Mouse (Mus musculus) erythroblast, embryonic 14.5 days (primary cell): ENCODE results near the gene Sgcd.

ENCODE experiments used
- GATA1 ChIP-seq: IDR thresholded peaks from 2 replicates; pipeline ENCODE4 v1.6.1; 2012; ENCODE audit warnings: low read length, inconsistent platforms, mixed read lengths
- TAL1 ChIP-seq: IDR thresholded peaks from 3 replicates; pipeline ENCODE4 v1.6.1; 2012; ENCODE audit warnings: low read length, inconsistent platforms, mixed read lengths

DNA sequence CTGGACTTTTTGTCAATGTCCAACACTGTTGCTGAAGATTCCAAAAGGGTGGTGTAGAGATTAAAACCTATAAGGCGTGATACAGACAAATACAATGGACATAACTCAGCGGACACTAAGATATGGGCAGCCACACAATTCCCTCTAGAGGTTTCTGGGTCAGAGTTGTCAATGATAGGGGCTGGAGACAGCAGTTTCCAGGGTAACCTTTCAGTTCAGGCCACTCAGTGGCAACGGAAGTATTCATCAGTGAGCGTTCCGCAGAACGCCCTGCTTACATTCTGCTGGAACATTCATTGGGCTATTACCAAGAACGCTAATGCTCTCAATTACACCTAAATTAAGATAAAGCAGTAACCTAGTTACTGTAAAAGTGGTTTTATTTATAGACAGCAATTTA, 738.5 kb downstream of the Sgcd start:
- TF ChIP-seq GATA1 = no peak
- no peak for TF ChIP-seq TAL1
